Mouse (Mus musculus) neural tube, embryonic 15.5 days (tissue): ENCODE results near the gene Tmtc2. TPM values are rescaled to one million over a fixed set of nuclear protein-coding genes. Genes with fewer than 3 reads are reported as not detected.

Experiments used
- ATAC-seq: fragments of 200-750 bp; cut with Nextera tagmentation; 2 replicates; pipeline ENCODE4 v1.8.0; 2017; ENCODE audit warnings: mild to moderate bottlenecking, moderate TSS enrichment, moderate library complexity; ENCODE audit not compliant: low FRiP score
- H3K27ac ChIP-seq: fragments of 300-500 bp; sonication (generic); replicated peaks from 2 replicates; pipeline ENCODE4 v1.5.1; 2015; ENCODE audit warnings: mild to moderate bottlenecking, inconsistent platforms
- H3K27me3 ChIP-seq: fragments of 300-500 bp; sonication (generic); replicated peaks from 2 replicates; pipeline ENCODE4 v1.6.1; 2015; ENCODE audit warnings: inconsistent platforms
- H3K36me3 ChIP-seq: fragments of 300-500 bp; sonication (generic); 2 replicates; pipeline ENCODE4 v1.6.1; 2015; ENCODE audit warnings: inconsistent platforms
- H3K4me1 ChIP-seq: fragments of 300-500 bp; sonication (generic); 2 replicates; pipeline ENCODE4 v1.6.1; 2015; ENCODE audit warnings: inconsistent platforms
- H3K4me2 ChIP-seq: fragments of 300-500 bp; sonication (generic); 2 replicates; pipeline ENCODE4 v1.6.1; 2015; ENCODE audit warnings: inconsistent platforms, mild to moderate bottlenecking, moderate library complexity
- H3K4me3 ChIP-seq: fragments of 300-500 bp; sonication (generic); replicated peaks from 2 replicates; pipeline ENCODE4 v1.5.1; 2015; ENCODE audit warnings: mild to moderate bottlenecking, inconsistent platforms
- H3K9ac ChIP-seq: fragments of 300-500 bp; sonication (generic); replicated peaks from 2 replicates; pipeline ENCODE4 v1.6.1; 2015; ENCODE audit warnings: mild to moderate bottlenecking, inconsistent platforms
- H3K9me3 ChIP-seq: fragments of 300-500 bp; sonication (generic); replicated peaks from 2 replicates; pipeline ENCODE4 v1.6.1; 2016; ENCODE audit warnings: inconsistent platforms
- WGBS: fragments of 180-500 bp; shearing (Covaris S2); methylation state at CpG from one replicate; pipeline ENCODE4 v1.1.7; 2015; ENCODE audit warnings: mixed read lengths; 5-methylcytosine and 5-hydroxymethylcytosine counted together
- polyA plus RNA-seq: library from polyadenylated mRNA; unstranded; fragments of >200 nt; fragmentation: Nextera tagmentation; extraction: Ambion mirVana; gene quantifications from 2 replicates; pipeline ENCODE4 v1.2.1, GENCODE M21; 2015

Gene Tmtc2
- polyA plus RNA-seq, 1 experiment from 2014 or later, result 7.8 TPM

- no peak for ATAC-seq
- H3K27me3 ChIP-seq, result no peaks in the 10 kb centered on the region
- H3K4me3 ChIP-seq, result no peak overlapping the region
- no peaks in the 10 kb centered on the region for H3K36me3 ChIP-seq
- H3K9me3 ChIP-seq, result no peaks in the 10 kb centered on the region
- H3K4me2 ChIP-seq, result no peak overlapping the region
- no peak overlapping the region for H3K9ac ChIP-seq
- 72% methylated on average over 5 of the region's 5 CpGs for WGBS
- peaks cover 4% of the 10 kb centered on the region; the same call in 1 of the 2 replicates for H3K4me1 ChIP-seq
- H3K27ac ChIP-seq, result no peak overlapping the region
These were observed 174.9 kb downstream of the Tmtc2 start for GRCm38 (mm10) chr10:105399316-105399715.

GRCm38 (mm10) chr10:105384065-105384464, 190.2 kb downstream of the Tmtc2 start:
- Histone ChIP-seq H3K27me3 (no peaks in the 10 kb centered on the region), H3K36me3 (no peaks in the 10 kb centered on the region), H3K4me2 (no peak overlapping the region), H3K4me3 (no peak overlapping the region), H3K27ac (no peak overlapping the region), H3K9ac (no peak overlapping the region), H3K9me3 (no peaks in the 10 kb centered on the region), H3K4me1 (peaks cover 8% of the 10 kb centered on the region; the same call in 1 of the 2 replicates)
- 83% methylated on average over 4 of the region's 4 CpGs for WGBS
- ATAC-seq, result no peak

GRCm38 (mm10) chr10:105381705-105382104, 192.5 kb downstream of the Tmtc2 start:
- Histone ChIP-seq H3K9ac (no peak overlapping the region), H3K9me3 (no peaks in the 10 kb centered on the region), H3K27me3 (no peaks in the 10 kb centered on the region), H3K4me1 (peaks cover 8% of the 10 kb centered on the region; the same call in 1 of the 2 replicates), H3K4me2 (no peak overlapping the region), H3K4me3 (no peak overlapping the region), H3K27ac (no peak overlapping the region), H3K36me3 (no peaks in the 10 kb centered on the region)
- 92% methylated on average over 1 of the region's 1 CpGs for WGBS
- no peak for ATAC-seq

GRCm38 (mm10) chr10:105381202-105381601, 193.0 kb downstream of the Tmtc2 start:
- no peaks in the 10 kb centered on the region for H3K9me3 ChIP-seq
- H3K27me3 ChIP-seq, result no peaks in the 10 kb centered on the region
- 30% methylated on average over 5 of the region's 5 CpGs for WGBS
- peaks cover 8% of the 10 kb centered on the region; the same call in 1 of the 2 replicates for H3K4me1 ChIP-seq
- H3K4me3 ChIP-seq, result no peak overlapping the region
- H3K36me3 ChIP-seq, result no peaks in the 10 kb centered on the region
- no peak overlapping the region for H3K27ac ChIP-seq
- no peak for ATAC-seq
- H3K9ac ChIP-seq, result no peak overlapping the region
- H3K4me2 ChIP-seq, result no peak overlapping the region

GRCm38 (mm10) chr10:105380584-105380983, 193.7 kb downstream of the Tmtc2 start:
- Histone ChIP-seq H3K36me3 (no peaks in the 10 kb centered on the region), H3K9me3 (no peaks in the 10 kb centered on the region), H3K4me3 (no peak overlapping the region), H3K4me1 (peaks cover 8% of the 10 kb centered on the region; the same call in 1 of the 2 replicates), H3K27me3 (no peaks in the 10 kb centered on the region), H3K9ac (no peak overlapping the region), H3K4me2 (no peak overlapping the region), H3K27ac (no peak overlapping the region)
- WGBS, result 28% methylated on average over 7 of the region's 7 CpGs
- peak; percentile 66; the same call in 1 of the 2 replicates for ATAC-seq

- peaks cover 8% of the 10 kb centered on the region; the same call in 1 of the 2 replicates for H3K4me1 ChIP-seq
- no peaks in the 10 kb centered on the region for H3K9me3 ChIP-seq
- H3K4me2 ChIP-seq, result no peak overlapping the region
- H3K4me3 ChIP-seq, result no peak overlapping the region
- WGBS, result 90% methylated on average over 2 of the region's 2 CpGs
- no peak overlapping the region for H3K27ac ChIP-seq
- H3K36me3 ChIP-seq, result no peaks in the 10 kb centered on the region
- no peak for ATAC-seq
- H3K27me3 ChIP-seq, result no peaks in the 10 kb centered on the region
- H3K9ac ChIP-seq, result no peak overlapping the region
These were observed 196.5 kb downstream of the Tmtc2 start for GRCm38 (mm10) chr10:105377711-105378110.

- H3K27ac ChIP-seq, result no peak overlapping the region
- H3K36me3 ChIP-seq, result no peaks in the 10 kb centered on the region
- no peaks in the 10 kb centered on the region for H3K9me3 ChIP-seq
- no peaks in the 10 kb centered on the region for H3K4me1 ChIP-seq
- no peak for ATAC-seq
- H3K9ac ChIP-seq, result no peak overlapping the region
- no peaks in the 10 kb centered on the region for H3K27me3 ChIP-seq
- WGBS, result 97% methylated on average over 8 of the region's 8 CpGs
- no peak overlapping the region for H3K4me3 ChIP-seq
- H3K4me2 ChIP-seq, result no peak overlapping the region
These were observed 201.0 kb downstream of the Tmtc2 start for GRCm38 (mm10) chr10:105373265-105373664.

- no peak overlapping the region for H3K4me3 ChIP-seq
- H3K4me2 ChIP-seq, result no peak overlapping the region
- H3K27ac ChIP-seq, result no peak overlapping the region
- H3K27me3 ChIP-seq, result no peaks in the 10 kb centered on the region
- no peak overlapping the region for H3K9ac ChIP-seq
- WGBS, result 95% methylated on average over 8 of the region's 8 CpGs
- ATAC-seq, result no peak
- no peaks in the 10 kb centered on the region for H3K36me3 ChIP-seq
- H3K4me1 ChIP-seq, result no peaks in the 10 kb centered on the region
- H3K9me3 ChIP-seq, result no peaks in the 10 kb centered on the region
These were observed 206.0 kb downstream of the Tmtc2 start for GRCm38 (mm10) chr10:105368242-105368641.

- no peak overlapping the region for H3K9ac ChIP-seq
- 39% methylated on average over 3 of the region's 3 CpGs for WGBS
- no peak overlapping the region for H3K4me3 ChIP-seq
- no peaks in the 10 kb centered on the region for H3K27me3 ChIP-seq
- H3K27ac ChIP-seq, result no peak overlapping the region
- H3K9me3 ChIP-seq, result no peaks in the 10 kb centered on the region
- no peaks in the 10 kb centered on the region for H3K36me3 ChIP-seq
- no peak for ATAC-seq
- H3K4me1 ChIP-seq, result no peaks in the 10 kb centered on the region
- no peak overlapping the region for H3K4me2 ChIP-seq
These were observed 209.8 kb downstream of the Tmtc2 start for GRCm38 (mm10) chr10:105364480-105364879.

- no peaks in the 10 kb centered on the region for H3K4me1 ChIP-seq
- H3K4me2 ChIP-seq, result no peak overlapping the region
- H3K9ac ChIP-seq, result no peak overlapping the region
- H3K36me3 ChIP-seq, result no peaks in the 10 kb centered on the region
- no peaks in the 10 kb centered on the region for H3K9me3 ChIP-seq
- no peak overlapping the region for H3K4me3 ChIP-seq
- H3K27ac ChIP-seq, result no peak overlapping the region
- H3K27me3 ChIP-seq, result no peaks in the 10 kb centered on the region
- WGBS, result 92% methylated on average over 2 of the region's 2 CpGs
- ATAC-seq, result no peak
These were observed 223.9 kb downstream of the Tmtc2 start for GRCm38 (mm10) chr10:105350301-105350700.

- Histone ChIP-seq H3K4me2 (no peak overlapping the region), H3K36me3 (no peaks in the 10 kb centered on the region), H3K9me3 (no peaks in the 10 kb centered on the region), H3K27me3 (no peaks in the 10 kb centered on the region), H3K4me1 (no peaks in the 10 kb centered on the region), H3K9ac (no peak overlapping the region), H3K27ac (no peak overlapping the region), H3K4me3 (no peak overlapping the region)
- WGBS, result 97% methylated on average over 3 of the region's 3 CpGs
- ATAC-seq, result no peak
These were observed 228.3 kb downstream of the Tmtc2 start for GRCm38 (mm10) chr10:105345920-105346319.

- no peak overlapping the region for H3K4me3 ChIP-seq
- 77% methylated on average over 2 of the region's 2 CpGs for WGBS
- no peak overlapping the region for H3K9ac ChIP-seq
- no peaks in the 10 kb centered on the region for H3K27me3 ChIP-seq
- ATAC-seq, result no peak
- H3K27ac ChIP-seq, result no peak overlapping the region
- no peaks in the 10 kb centered on the region for H3K4me1 ChIP-seq
- H3K4me2 ChIP-seq, result no peak overlapping the region
- H3K9me3 ChIP-seq, result no peaks in the 10 kb centered on the region
- H3K36me3 ChIP-seq, result no peaks in the 10 kb centered on the region
These were observed 241.4 kb downstream of the Tmtc2 start for GRCm38 (mm10) chr10:105332856-105333255.

GRCm38 (mm10) chr10:105330327-105330726, 243.9 kb downstream of the Tmtc2 start:
- Histone ChIP-seq H3K27ac (no peak overlapping the region), H3K9me3 (no peaks in the 10 kb centered on the region), H3K4me2 (no peak overlapping the region), H3K27me3 (no peaks in the 10 kb centered on the region), H3K36me3 (no peaks in the 10 kb centered on the region), H3K9ac (no peak overlapping the region), H3K4me3 (no peak overlapping the region), H3K4me1 (no peaks in the 10 kb centered on the region)
- no peak for ATAC-seq
- WGBS, result 64% methylated on average over 5 of the region's 5 CpGs
